Mouse (Mus musculus) G1E (cell line): ENCODE measurements at regions not wholly inside any gene's neighbourhood (a gene's known extent, or its start where the extent isn't known, plus 50 kb on each side); places are given as distances from the start of the nearest gene placed in this dataset.
A peak's percentile ranks its signal among the peaks of the same experiment; 100 is the strongest.

ENCODE experiments used
- ATAC-seq: 2 replicates; pipeline ENCODE4 v1.8.0; 2016; ENCODE audit warnings: mild to moderate bottlenecking; ENCODE audit not compliant: insufficient number of reproducible peaks, poor library complexity, low FRiP score, severe bottlenecking; ENCODE audit errors: extremely low read depth
- DNase-seq: peaks from one replicate; pipeline ENCODE4 v3.0.0; 2012; ENCODE audit warnings: low spot score
- H3K27me3 ChIP-seq: 2 replicates; pipeline ENCODE4 v1.6.1; 2012; ENCODE audit warnings: mild to moderate bottlenecking, low read length, inconsistent platforms; ENCODE audit not compliant: insufficient read depth
- H3K36me3 ChIP-seq: replicated peaks from 2 replicates; pipeline ENCODE3; 2012; ENCODE audit warnings: mild to moderate bottlenecking, inconsistent platforms
- H3K4me1 ChIP-seq: 2 replicates; pipeline ENCODE4 v1.6.1; 2012; ENCODE audit warnings: low read depth, low read length, inconsistent platforms, mixed read lengths; ENCODE audit not compliant: insufficient read depth
- H3K4me3 ChIP-seq: 2 replicates; pipeline ENCODE4 v1.5.1; 2012; ENCODE audit warnings: low read depth, mild to moderate bottlenecking, inconsistent platforms, low read length, moderate library complexity, mixed read lengths
- H3K9me3 ChIP-seq: replicated peaks from 2 replicates; pipeline ENCODE4 v1.6.1; 2012; ENCODE audit warnings: inconsistent platforms
- CTCF ChIP-seq: IDR thresholded peaks from 2 replicates; pipeline ENCODE4 v1.5.1; 2012; ENCODE audit warnings: low read depth, low read length, inconsistent platforms, mixed read lengths
- GATA1 ChIP-seq: IDR thresholded peaks from 2 replicates; pipeline ENCODE4 v1.6.1; 2012; ENCODE audit warnings: borderline replicate concordance, low read length, inconsistent platforms, mixed read lengths
- GATA2 ChIP-seq: IDR thresholded peaks from 2 replicates; pipeline ENCODE4 v1.6.1; 2012; ENCODE audit warnings: low read depth, low read length, inconsistent platforms, borderline replicate concordance
- POLR2AphosphoS5 ChIP-seq: IDR thresholded peaks from 2 replicates; pipeline ENCODE4 v1.6.1; 2012; ENCODE audit warnings: low read depth, low read length, inconsistent platforms; ENCODE audit not compliant: insufficient replicate concordance
- TAL1 ChIP-seq: conservative IDR thresholded peaks from 2 replicates; pipeline ENCODE4 v1.6.1; 2012; ENCODE audit warnings: low read depth, low read length, inconsistent platforms, mixed read lengths

- H3K9me3 ChIP-seq = peaks cover 5% of the 10 kb centered on the region; the same call in 1 of the 2 replicates
- no peak for TF ChIP-seq CTCF
- TF ChIP-seq TAL1 = no peak
- TF ChIP-seq GATA1 = no peak
- TF ChIP-seq GATA2 = no peak
- TF ChIP-seq POLR2AphosphoS5 = no peak
- no peak overlapping the region for H3K4me3 ChIP-seq
- H3K36me3 ChIP-seq = no peaks in the 10 kb centered on the region
- H3K4me1 ChIP-seq = no peaks in the 10 kb centered on the region
- H3K27me3 ChIP-seq = no peaks in the 10 kb centered on the region
- ATAC-seq = no peak
- no peak for DNase-seq
These were observed 710.5 kb upstream of the Sox9 start for GRCm38 (mm10) chr11:112071571-112071970.

GRCm38 (mm10) chr11:112081386-112081785 is 700.6 kb upstream of the Sox9 start:
- ATAC-seq (no peak), DNase-seq (no peak)
- Histone ChIP-seq H3K4me3 (no peak overlapping the region), H3K9me3 (no peaks in the 10 kb centered on the region), H3K36me3 (no peaks in the 10 kb centered on the region), H3K4me1 (no peaks in the 10 kb centered on the region), H3K27me3 (no peaks in the 10 kb centered on the region)
- TF ChIP-seq POLR2AphosphoS5 (no peak), TAL1 (no peak), GATA2 (no peak), GATA1 (no peak), CTCF (no peak)

- no peak for DNase-seq
- Histone ChIP-seq H3K4me3 (no peak overlapping the region), H3K36me3 (no peaks in the 10 kb centered on the region), H3K27me3 (no peaks in the 10 kb centered on the region), H3K4me1 (no peaks in the 10 kb centered on the region), H3K9me3 (no peaks in the 10 kb centered on the region)
- no peak for TF ChIP-seq POLR2AphosphoS5
- no peak for TF ChIP-seq TAL1
- no peak for TF ChIP-seq CTCF
- no peak for TF ChIP-seq GATA2
- no peak for TF ChIP-seq GATA1
- ATAC-seq = no peak; the same call in 1 of the 2 replicates
These were observed 699.0 kb upstream of the Sox9 start for GRCm38 (mm10) chr11:112083019-112083418.

- Histone ChIP-seq H3K4me3 (no peak overlapping the region), H3K27me3 (no peaks in the 10 kb centered on the region), H3K36me3 (no peaks in the 10 kb centered on the region), H3K4me1 (no peaks in the 10 kb centered on the region), H3K9me3 (no peaks in the 10 kb centered on the region)
- TF ChIP-seq CTCF = no peak
- no peak for TF ChIP-seq POLR2AphosphoS5
- no peak for TF ChIP-seq TAL1
- no peak for TF ChIP-seq GATA1
- no peak for TF ChIP-seq GATA2
- ATAC-seq (no peak), DNase-seq (no peak)
These were observed 689.9 kb upstream of the Sox9 start for GRCm38 (mm10) chr11:112092168-112092567.

GRCm38 (mm10) chr11:112095009-112095408 is 687.0 kb upstream of the Sox9 start:
- no peak for ATAC-seq
- H3K27me3 ChIP-seq = no peaks in the 10 kb centered on the region
- no peak overlapping the region for H3K4me3 ChIP-seq
- H3K36me3 ChIP-seq = no peaks in the 10 kb centered on the region
- TF ChIP-seq POLR2AphosphoS5 = no peak
- no peak for TF ChIP-seq GATA1
- no peak for TF ChIP-seq CTCF
- H3K9me3 ChIP-seq = no peaks in the 10 kb centered on the region
- H3K4me1 ChIP-seq = no peaks in the 10 kb centered on the region
- DNase-seq = no peak

- no peaks in the 10 kb centered on the region for H3K9me3 ChIP-seq
- H3K4me3 ChIP-seq = no peak overlapping the region
- ATAC-seq (no peak), DNase-seq (no peak)
- no peaks in the 10 kb centered on the region for H3K27me3 ChIP-seq
- no peaks in the 10 kb centered on the region for H3K36me3 ChIP-seq
- H3K4me1 ChIP-seq = no peaks in the 10 kb centered on the region
- no peak for TF ChIP-seq GATA1
These were observed 683.9 kb upstream of the Sox9 start for GRCm38 (mm10) chr11:112098161-112098560.

GRCm38 (mm10) chr11:112103252-112103651 is 678.8 kb upstream of the Sox9 start:
- Histone ChIP-seq H3K27me3 (no peaks in the 10 kb centered on the region), H3K36me3 (no peaks in the 10 kb centered on the region), H3K4me1 (no peaks in the 10 kb centered on the region), H3K4me3 (no peak overlapping the region), H3K9me3 (0 out of 2 replicates have a peak, but pooled peaks cover 2% of the 10 kb centered on the region)
- TF ChIP-seq CTCF = 0 out of 2 replicates have a peak, but pooled peaks have one; percentile 13
- TF ChIP-seq GATA1 = no peak
- ATAC-seq (no peak), DNase-seq (peak; percentile 2)
